Mouse (Mus musculus): Measurements from ENCODE around the gene Pigk. TPM values are rescaled to one million over a fixed set of nuclear protein-coding genes. Genes with fewer than 3 reads are reported as not detected.

The Pigk gene
- total and polyA plus RNA-seq, 3 experiments = 6.4 to 28.1 (median 24.0) TPM

DNA sequence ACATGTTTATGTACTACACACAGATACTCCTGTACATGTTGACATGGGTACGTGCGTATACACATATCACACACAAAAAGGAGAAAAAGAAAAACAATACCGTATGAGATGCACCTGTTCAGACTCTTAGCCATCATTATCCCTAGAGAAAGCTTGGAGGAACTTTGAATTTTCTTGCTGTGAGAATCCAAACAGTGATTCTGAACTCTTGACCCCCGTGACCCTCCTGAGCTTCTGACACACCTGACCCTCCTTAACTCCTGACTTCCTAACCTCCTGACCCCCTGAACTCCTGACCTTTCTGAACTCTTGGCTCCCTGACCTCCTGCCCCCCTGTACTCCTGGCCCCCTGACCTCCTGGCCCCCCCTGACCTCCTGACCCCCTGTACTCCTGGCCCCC is 19.1 kb downstream of the Pigk start:
- no peaks in the 10 kb centered on the region for H3K27me3 ChIP-seq (ENCODE audit: control insufficient read depth, insufficient read depth, low read length)
- H3K4me3 ChIP-seq = no peak overlapping the region
- no peak overlapping the region for H3K9ac ChIP-seq (ENCODE audit: low read depth, low read length)
- H3K79me2 ChIP-seq (replicated peaks; ENCODE audit: control insufficient read depth, insufficient read depth, low read length) = no peaks in the 10 kb centered on the region
- H3K36me3 ChIP-seq (ENCODE audit: control insufficient read depth, insufficient read depth, low read length) = no peaks in the 10 kb centered on the region
- no peak for DNase-seq
- WGBS = 96% methylated on average over 4 of the region's 4 CpGs
- intact Hi-C loops (cut with DNase I) = no loop called here
- no peak for TF ChIP-seq EP300 (IDR thresholded peaks at IDR 0.05; ENCODE audit: insufficient read depth, low read depth, low read length)
- no peak for TF ChIP-seq CTCF (IDR thresholded peaks at IDR 0.05)
- no peak for TF ChIP-seq POLR2A (IDR thresholded peaks at IDR 0.05; ENCODE audit: insufficient read depth, low read depth, low read length)
- no peaks in the 10 kb centered on the region for H3K4me1 ChIP-seq (ENCODE audit: control insufficient read depth, insufficient read depth, low read length)
- no peak overlapping the region for H3K27ac ChIP-seq

DNA sequence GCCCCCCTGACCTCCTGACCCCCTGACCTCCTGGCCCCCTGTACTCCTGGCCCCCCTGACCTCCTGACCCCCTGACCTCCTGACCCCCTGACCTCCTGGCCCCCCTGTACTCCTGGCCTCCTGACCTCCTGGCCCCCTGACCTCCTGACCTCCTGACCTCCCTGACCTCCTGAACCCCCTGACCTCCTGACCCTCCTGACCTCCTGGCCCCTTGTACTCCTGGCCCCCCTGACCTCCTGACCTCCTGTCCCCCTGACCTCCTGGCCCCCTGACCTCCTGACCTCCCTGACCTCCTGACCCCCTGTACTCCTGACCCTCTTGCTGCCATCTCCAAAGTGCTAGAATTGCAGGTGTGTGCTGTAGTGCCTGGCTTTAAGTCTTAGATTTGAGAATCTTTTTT is 19.6 kb downstream of the Pigk start:
- no peaks in the 10 kb centered on the region for H3K36me3 ChIP-seq (ENCODE audit: control insufficient read depth, insufficient read depth, low read length)
- no peak for DNase-seq
- H3K9ac ChIP-seq (ENCODE audit: low read depth, low read length) = no peak overlapping the region
- H3K27me3 ChIP-seq (ENCODE audit: control insufficient read depth, insufficient read depth, low read length) = no peaks in the 10 kb centered on the region
- no peak overlapping the region for H3K27ac ChIP-seq
- no peak overlapping the region for H3K4me3 ChIP-seq
- TF ChIP-seq EP300 (IDR thresholded peaks at IDR 0.05; ENCODE audit: insufficient read depth, low read depth, low read length) = no peak
- TF ChIP-seq POLR2A (IDR thresholded peaks at IDR 0.05; ENCODE audit: insufficient read depth, low read depth, low read length) = no peak
- TF ChIP-seq CTCF (IDR thresholded peaks at IDR 0.05) = no peak
- intact Hi-C loops (cut with DNase I) = no loop called here
- H3K79me2 ChIP-seq (replicated peaks; ENCODE audit: control insufficient read depth, insufficient read depth, low read length) = no peaks in the 10 kb centered on the region
- no peaks in the 10 kb centered on the region for H3K4me1 ChIP-seq (ENCODE audit: control insufficient read depth, insufficient read depth, low read length)

DNA sequence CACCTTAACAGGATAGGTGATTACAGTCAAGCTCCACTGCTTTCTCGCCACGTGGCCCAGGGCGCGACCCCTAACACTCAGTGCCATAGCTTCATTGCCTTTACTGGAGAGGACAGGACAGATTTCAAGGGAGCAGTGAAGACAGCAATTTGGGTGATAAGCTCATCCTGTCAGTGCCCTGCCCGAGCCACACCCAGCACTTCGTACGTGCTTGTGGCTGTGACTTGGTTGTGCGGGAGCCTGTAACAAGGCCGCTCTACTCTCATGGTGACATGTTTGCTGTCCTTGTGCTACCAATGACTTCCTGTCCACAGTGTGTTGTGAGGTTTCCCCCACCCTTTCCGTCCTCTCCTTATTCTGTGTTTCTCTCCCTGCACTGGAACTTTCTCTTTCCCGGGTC is 20.2 kb downstream of the Pigk start:
- Histone ChIP-seq H3K79me2 (replicated peaks; ENCODE audit: control insufficient read depth, insufficient read depth, low read length) (no peaks in the 10 kb centered on the region), H3K27me3 (ENCODE audit: control insufficient read depth, insufficient read depth, low read length) (no peaks in the 10 kb centered on the region), H3K4me3 (no peak overlapping the region), H3K9ac (ENCODE audit: low read depth, low read length) (no peak overlapping the region), H3K27ac (no peak overlapping the region), H3K4me1 (ENCODE audit: control insufficient read depth, insufficient read depth, low read length) (no peaks in the 10 kb centered on the region), H3K36me3 (ENCODE audit: control insufficient read depth, insufficient read depth, low read length) (no peaks in the 10 kb centered on the region)
- WGBS = 85% methylated on average over 11 of the region's 11 CpGs
- TF ChIP-seq CTCF (IDR thresholded peaks at IDR 0.05) = no peak
- TF ChIP-seq EP300 (IDR thresholded peaks at IDR 0.05; ENCODE audit: insufficient read depth, low read depth, low read length) = no peak
- no peak for TF ChIP-seq POLR2A (IDR thresholded peaks at IDR 0.05; ENCODE audit: insufficient read depth, low read depth, low read length)
- intact Hi-C loops (cut with DNase I) = no loop called here
- no peak for DNase-seq

DNA sequence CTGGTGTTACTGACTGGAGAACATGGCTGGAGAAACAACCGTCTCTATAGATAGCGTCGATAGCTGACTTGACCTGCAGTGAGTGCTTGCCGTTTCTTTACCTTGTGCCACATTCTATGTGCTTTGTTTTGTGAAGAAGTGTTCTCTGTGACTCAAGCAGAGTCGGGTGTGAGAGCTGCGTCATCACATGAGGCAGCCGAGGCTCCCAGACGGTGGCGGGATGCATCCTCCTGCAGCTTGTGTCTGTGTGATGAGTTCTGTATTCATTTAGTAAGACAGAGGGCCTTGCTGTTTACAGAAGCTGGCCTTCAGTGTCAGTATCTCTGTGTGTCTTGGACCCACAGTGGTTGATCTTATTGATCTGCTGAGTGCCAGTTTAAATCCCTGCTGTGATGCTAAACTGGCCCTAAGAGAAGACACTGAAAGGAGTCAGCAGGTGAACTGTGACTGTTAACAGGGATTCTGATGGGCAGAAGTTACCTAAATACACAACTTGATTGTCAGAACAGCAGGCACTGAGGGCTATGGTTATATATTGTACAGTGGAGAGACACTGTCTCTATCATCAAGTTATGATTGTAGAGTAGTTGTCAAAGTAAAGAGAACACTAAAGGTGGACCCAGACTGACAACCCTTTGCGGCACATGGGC is 21.8 kb downstream of the Pigk start:
- Histone ChIP-seq H3K27ac (no peak overlapping the region), H3K27me3 (ENCODE audit: control insufficient read depth, insufficient read depth, low read length) (no peaks in the 10 kb centered on the region), H3K4me3 (no peak overlapping the region), H3K79me2 (replicated peaks; ENCODE audit: control insufficient read depth, insufficient read depth, low read length) (no peaks in the 10 kb centered on the region), H3K36me3 (ENCODE audit: control insufficient read depth, insufficient read depth, low read length) (no peaks in the 10 kb centered on the region), H3K4me1 (ENCODE audit: control insufficient read depth, insufficient read depth, low read length) (no peaks in the 10 kb centered on the region; the same call in 1 of the 2 replicates), H3K9ac (ENCODE audit: low read depth, low read length) (no peak overlapping the region)
- 78% methylated on average over 10 of the region's 10 CpGs for WGBS
- no peak for DNase-seq
- no peak for TF ChIP-seq POLR2A (IDR thresholded peaks at IDR 0.05; ENCODE audit: insufficient read depth, low read depth, low read length)
- TF ChIP-seq CTCF (IDR thresholded peaks at IDR 0.05) = no peak
- no peak for TF ChIP-seq EP300 (IDR thresholded peaks at IDR 0.05; ENCODE audit: insufficient read depth, low read depth, low read length)
- intact Hi-C loops (cut with DNase I) = no loop called here

DNA sequence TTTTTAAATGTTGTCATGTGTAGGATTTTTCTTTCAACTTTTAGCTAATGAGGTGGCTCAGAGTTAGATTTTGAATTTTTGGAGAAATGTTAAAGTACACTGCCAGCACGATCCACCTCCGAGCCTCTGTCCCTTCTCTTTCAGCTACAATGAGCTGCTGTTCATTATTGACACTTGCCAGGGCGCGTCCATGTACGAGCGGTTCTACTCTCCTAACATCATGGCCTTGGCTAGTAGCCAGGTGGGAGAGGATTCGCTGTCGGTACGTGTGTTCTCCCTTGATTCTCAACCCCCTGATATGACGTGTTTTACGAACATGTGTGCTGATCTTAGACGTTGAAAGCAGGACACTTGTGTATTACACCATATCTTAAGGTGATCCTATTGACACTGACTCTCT is 30.4 kb downstream of the Pigk start:
- H3K36me3 ChIP-seq (ENCODE audit: control insufficient read depth, insufficient read depth, low read length) = no peaks in the 10 kb centered on the region
- intact Hi-C loops (cut with DNase I) = loop anchor here (10.0 kb wide), 1 partner anchor 490 kb away; no protein-coding TSS in a partner anchor
- no peak for DNase-seq
- no peaks in the 10 kb centered on the region for H3K27me3 ChIP-seq (ENCODE audit: control insufficient read depth, insufficient read depth, low read length)
- H3K9ac ChIP-seq (ENCODE audit: low read depth, low read length) = no peak overlapping the region
- no peaks in the 10 kb centered on the region; the same call in 1 of the 2 replicates for H3K4me1 ChIP-seq (ENCODE audit: control insufficient read depth, insufficient read depth, low read length)
- no peak overlapping the region for H3K27ac ChIP-seq
- TF ChIP-seq POLR2A (IDR thresholded peaks at IDR 0.05; ENCODE audit: insufficient read depth, low read depth, low read length) (no peak), EP300 (IDR thresholded peaks at IDR 0.05; ENCODE audit: insufficient read depth, low read depth, low read length) (no peak), CTCF (IDR thresholded peaks at IDR 0.05) (no peak)
- H3K79me2 ChIP-seq (replicated peaks; ENCODE audit: control insufficient read depth, insufficient read depth, low read length) = no peaks in the 10 kb centered on the region
- no peak overlapping the region for H3K4me3 ChIP-seq
- 88% methylated on average over 12 of the region's 12 CpGs for WGBS

DNA sequence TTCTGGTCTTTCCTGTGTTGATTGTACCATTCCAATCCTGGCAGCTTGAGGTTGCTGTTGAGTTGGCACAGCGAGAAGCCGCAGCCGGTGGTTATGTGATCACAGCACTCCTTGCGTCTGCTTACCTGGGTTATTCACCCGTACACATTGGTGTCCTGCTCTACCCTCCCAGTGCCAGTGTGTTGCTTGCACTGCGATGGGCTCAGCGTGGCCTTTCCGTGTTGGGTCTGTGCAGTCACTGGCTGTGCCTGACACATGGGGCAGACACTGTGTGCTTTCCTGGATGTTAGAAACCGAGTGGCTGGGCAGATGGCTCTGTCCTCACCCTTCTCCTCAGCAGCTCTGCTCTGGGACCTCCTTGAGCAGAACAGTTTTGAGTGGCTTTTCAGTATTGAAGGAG is 31.7 kb downstream of the Pigk start:
- TF ChIP-seq POLR2A (IDR thresholded peaks at IDR 0.05; ENCODE audit: insufficient read depth, low read depth, low read length) = no peak
- no peak for TF ChIP-seq EP300 (IDR thresholded peaks at IDR 0.05; ENCODE audit: insufficient read depth, low read depth, low read length)
- H3K27me3 ChIP-seq (ENCODE audit: control insufficient read depth, insufficient read depth, low read length) = no peaks in the 10 kb centered on the region
- no peaks in the 10 kb centered on the region; the same call in 1 of the 2 replicates for H3K4me1 ChIP-seq (ENCODE audit: control insufficient read depth, insufficient read depth, low read length)
- no peaks in the 10 kb centered on the region for H3K79me2 ChIP-seq (replicated peaks; ENCODE audit: control insufficient read depth, insufficient read depth, low read length)
- H3K4me3 ChIP-seq = no peak overlapping the region
- intact Hi-C loops (cut with DNase I) = loop anchor here (10.0 kb wide), 1 partner anchor 491 kb away; no protein-coding TSS in a partner anchor
- H3K9ac ChIP-seq (ENCODE audit: low read depth, low read length) = no peak overlapping the region
- H3K36me3 ChIP-seq (ENCODE audit: control insufficient read depth, insufficient read depth, low read length) = no peaks in the 10 kb centered on the region
- no peak overlapping the region for H3K27ac ChIP-seq
- no peak for DNase-seq
- WGBS = 89% methylated on average over 9 of the region's 9 CpGs

Data from heart, adult 2 months (tissue).